Mouse (Mus musculus) brain, embryonic 14.5 days (tissue): Measurements from ENCODE around the gene Mta3.

Source experiments
- CTCF ChIP-seq: fragments of 200-500 bp; IDR thresholded peaks from 2 replicates; pipeline ENCODE4 v1.5.1; 2012; ENCODE audit warnings: inconsistent platforms, mild to moderate bottlenecking, moderate library complexity, borderline replicate concordance; ENCODE audit not compliant: insufficient read depth, insufficient read length; ENCODE audit errors: extremely low read depth
- POLR2A ChIP-seq: fragments of 200-500 bp; IDR thresholded peaks from 2 replicates; pipeline ENCODE4 v1.6.1; 2012; ENCODE audit warnings: mild to moderate bottlenecking, inconsistent platforms, borderline replicate concordance; ENCODE audit not compliant: poor library complexity, insufficient read depth, insufficient read length, severe bottlenecking; ENCODE audit errors: extremely low read depth

DNA sequence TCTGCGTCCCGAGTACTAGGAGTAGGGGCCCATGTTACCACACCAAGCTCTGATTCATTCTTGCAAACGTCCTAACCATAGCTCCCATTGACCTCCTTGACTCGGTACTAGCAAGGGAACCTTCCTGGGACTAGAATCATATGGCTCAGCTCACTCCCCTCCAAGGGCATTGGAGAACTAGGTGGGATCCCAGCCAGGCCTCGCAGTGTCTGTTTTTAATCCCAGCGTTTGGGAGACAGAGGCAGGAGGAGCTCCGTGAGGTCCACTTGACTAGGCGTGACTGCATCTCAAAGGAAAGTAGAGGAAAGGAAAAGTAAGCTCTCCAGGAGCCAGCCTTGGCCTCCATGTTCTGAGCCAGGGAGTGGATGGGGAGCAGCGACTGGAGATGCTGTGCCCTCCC is 5.8 kb upstream of the Mta3 start:
- TF ChIP-seq CTCF, result no peak
- no peak for TF ChIP-seq POLR2A
